ENCODE assay signal across 16 mouse cellular contexts in genomic region chr9:114533848-114534247, GRCm38 (mm10). TPM values are rescaled to one million over a fixed set of nuclear protein-coding genes. Genes with fewer than 3 reads are reported as not detected.
DNase-seq lines count a peak whose midpoint lies in the region; ATAC-seq lines count a peak whose summit lies in the region.
"Had no signal": no experiment of that assay in that cellular context is flagged by ENCODE, and none has a peak within 500 bp of the region (broad histone marks: within the 10 kb centered on the region; RNA-seq: fewer than 3 reads in every experiment).

No protein-coding gene starts in this region.

- H3K9me3 ChIP-seq in limb, embryonic 12.5 days = no peaks in the 10 kb centered on the region
- no peaks in the 10 kb centered on the region for H3K9me3 ChIP-seq in limb, embryonic 10.5 days (replicated peaks)
- H3K9me3 ChIP-seq in embryonic facial prominence, embryonic 10.5 days = no peaks in the 10 kb centered on the region
- no peaks in the 10 kb centered on the region for H3K9me3 ChIP-seq in liver, embryonic 16.5 days (replicated peaks; ENCODE audit: control insufficient read depth, low read length)
- H3K9me3 ChIP-seq: embryonic facial prominence, embryonic 15.5 days; midbrain, embryonic 13.5 days; neural tube, embryonic 12.5 days had no signal

- no peaks in the 10 kb centered on the region for H3K36me3 ChIP-seq in limb, embryonic 12.5 days
- H3K36me3 ChIP-seq in limb, embryonic 10.5 days = no peaks in the 10 kb centered on the region
- H3K36me3 ChIP-seq in embryonic facial prominence, embryonic 10.5 days (replicated peaks) = no peaks in the 10 kb centered on the region
- no peaks in the 10 kb centered on the region for H3K36me3 ChIP-seq in liver, embryonic 16.5 days (ENCODE audit: control insufficient read depth, insufficient read depth)
- H3K36me3 ChIP-seq: embryonic facial prominence, embryonic 15.5 days; midbrain, embryonic 13.5 days; neural tube, embryonic 12.5 days had no signal

- no peak overlapping the region for H3K4me2 ChIP-seq in limb, embryonic 12.5 days
- H3K4me2 ChIP-seq in liver, embryonic 16.5 days (ENCODE audit: low read depth, low read length) = no peak overlapping the region
- H3K4me2 ChIP-seq: embryonic facial prominence, embryonic 15.5 days; midbrain, embryonic 13.5 days; neural tube, embryonic 12.5 days had no signal

- no peaks in the 10 kb centered on the region for H3K27me3 ChIP-seq in limb, embryonic 12.5 days
- no peaks in the 10 kb centered on the region for H3K27me3 ChIP-seq in limb, embryonic 10.5 days (ENCODE audit: low read depth, poor library complexity, severe bottlenecking)
- no peaks in the 10 kb centered on the region for H3K27me3 ChIP-seq in embryonic facial prominence, embryonic 10.5 days (replicated peaks; ENCODE audit: low read depth, poor library complexity, severe bottlenecking)
- no peaks in the 10 kb centered on the region for H3K27me3 ChIP-seq in liver, embryonic 16.5 days (ENCODE audit: control insufficient read depth, insufficient read depth, low read depth, low read length)
- H3K27me3 ChIP-seq: CH12.LX; embryonic facial prominence, embryonic 15.5 days; midbrain, embryonic 13.5 days; neural tube, embryonic 12.5 days had no signal

- H3K4me1 ChIP-seq in limb, embryonic 12.5 days (replicated peaks) = peaks cover 49% of the 10 kb centered on the region
- peaks cover 86% of the 10 kb centered on the region for H3K4me1 ChIP-seq in limb, embryonic 10.5 days
- H3K4me1 ChIP-seq in embryonic facial prominence, embryonic 10.5 days = peaks cover 91% of the 10 kb centered on the region
- peaks cover 4% of the 10 kb centered on the region for H3K4me1 ChIP-seq in liver, embryonic 16.5 days (ENCODE audit: control insufficient read depth, low read depth, low read length)

- no peak overlapping the region for H3K4me3 ChIP-seq in limb, embryonic 12.5 days (replicated peaks)
- no peak overlapping the region for H3K4me3 ChIP-seq in limb, embryonic 10.5 days
- H3K4me3 ChIP-seq in embryonic facial prominence, embryonic 10.5 days = no peak overlapping the region
- no peak overlapping the region for H3K4me3 ChIP-seq in liver, embryonic 16.5 days (ENCODE audit: low read depth, low read length)
- H3K4me3 ChIP-seq: embryonic facial prominence, embryonic 15.5 days; midbrain, embryonic 13.5 days; neural tube, embryonic 12.5 days had no signal

- peak; percentile 45; the same call in 1 of the 2 replicates for ATAC-seq in limb, embryonic 12.5 days (ENCODE audit: insufficient number of reproducible peaks, insufficient read depth, low FRiP score, low TSS enrichment, low read depth)
- ATAC-seq in liver, embryonic 16.5 days (ENCODE audit: low read depth) = peak; percentile 51
- no peak for ATAC-seq in erythroid progenitor cell, adult 5-6 weeks (replicated peaks; ENCODE audit: low FRiP score, poor library complexity, severe bottlenecking)
- ATAC-seq: forebrain, postnatal 0 days; midbrain, embryonic 13.5 days had no signal

- no peak overlapping the region for H3K27ac ChIP-seq in limb, embryonic 12.5 days
- no peak overlapping the region; the same call in 1 of the 2 replicates for H3K27ac ChIP-seq in limb, embryonic 10.5 days
- H3K27ac ChIP-seq in embryonic facial prominence, embryonic 10.5 days (replicated peaks) = 0 out of 2 replicates have a peak overlapping the region, but pooled peaks have one; percentile 16
- no peak overlapping the region for H3K27ac ChIP-seq in liver, embryonic 16.5 days (ENCODE audit: low read length)
- H3K27ac ChIP-seq: embryonic facial prominence, embryonic 15.5 days; midbrain, embryonic 13.5 days; neural tube, embryonic 12.5 days had no signal

- no peak overlapping the region for H3K9ac ChIP-seq in limb, embryonic 12.5 days (replicated peaks)
- H3K9ac ChIP-seq in liver, embryonic 16.5 days (ENCODE audit: low read depth, low read length) = no peak overlapping the region
- H3K9ac ChIP-seq: embryonic facial prominence, embryonic 15.5 days; forebrain, postnatal 0 days; midbrain, embryonic 13.5 days; neural tube, embryonic 12.5 days had no signal

- DNase-seq in limb, embryonic 10.5 days (ENCODE audit: low spot score) = no peak
- DNase-seq in ES-CJ7 (ENCODE audit: low read depth, low spot score) = peak; percentile 83
- no peak for DNase-seq in embryonic facial prominence, embryonic 10.5 days (ENCODE audit: low spot score)
- DNase-seq in spleen, adult 12 weeks (ENCODE audit: low spot score) = no peak
- DNase-seq: cerebellum, adult 9-10 months; forebrain, postnatal 0 days; gastrocnemius, postnatal 14 days; heart, postnatal 10 days; kidney, adult 18-20 months had no signal

- WGBS in limb, embryonic 12.5 days = 80% methylated on average over 4 of the region's 4 CpGs
- WGBS in limb, embryonic 10.5 days = 82% methylated on average over 4 of the region's 4 CpGs
- WGBS in embryonic facial prominence, embryonic 10.5 days = 72% methylated on average over 4 of the region's 4 CpGs
- 56% methylated on average over 4 of the region's 4 CpGs for WGBS in liver, embryonic 16.5 days (ENCODE audit: insufficient replicate concordance)

RNA-seq across cellular contexts. Expression of gene C130032M10Rik, which starts 18.4 kb away (rescaled TPM):
- polyA plus RNA-seq in limb, embryonic 12.5 days (2016; fragmentation: Nextera tagmentation; extraction: Ambion mirVana) = 0.41 and 0.70 TPM in 2 replicates
- polyA plus RNA-seq in limb, embryonic 10.5 days (2016; fragmentation: Nextera tagmentation; extraction: Ambion mirVana) = 1.5 and 1.6 TPM in 2 replicates
- polyA plus RNA-seq in embryonic facial prominence, embryonic 10.5 days (2016; fragmentation: Nextera tagmentation; extraction: Ambion mirVana) = 1.0 and 1.2 TPM in 2 replicates
- not detected in 2 replicates for polyA plus RNA-seq in liver, embryonic 16.5 days (2015; fragmentation: Nextera tagmentation; extraction: Ambion mirVana)
- total RNA-seq in erythroid progenitor cell, adult 5-6 weeks (2015; ENCODE audit: low replicate concordance) = not detected in 2 replicates
- not detected in 2 replicates for total RNA-seq in erythroid progenitor cell, adult 5-6 weeks (2017; ENCODE audit: low replicate concordance)
- total RNA-seq: CH12.LX; forebrain, postnatal 0 days; gastrocnemius, postnatal 14 days; heart, postnatal 10 days had no signal
- polyA plus RNA-seq: forebrain, postnatal 0 days; midbrain, embryonic 13.5 days had no signal

RNA-seq across cellular contexts. Expression of gene Ccr4, which starts 29.1 kb away (rescaled TPM):
- not detected in 2 replicates for polyA plus RNA-seq in limb, embryonic 12.5 days (2016; fragmentation: Nextera tagmentation; extraction: Ambion mirVana)
- polyA plus RNA-seq in limb, embryonic 10.5 days (2016; fragmentation: Nextera tagmentation; extraction: Ambion mirVana) = 0.06 TPM in 1 of 2 replicates, not detected in the other
- 0.10 TPM in 1 of 2 replicates, not detected in the other for polyA plus RNA-seq in embryonic facial prominence, embryonic 10.5 days (2016; fragmentation: Nextera tagmentation; extraction: Ambion mirVana)
- polyA plus RNA-seq in liver, embryonic 16.5 days (2015; fragmentation: Nextera tagmentation; extraction: Ambion mirVana) = not detected in 2 replicates
- 2.5 TPM in 1 of 2 replicates, not detected in the other for total RNA-seq in erythroid progenitor cell, adult 5-6 weeks (2015; ENCODE audit: low replicate concordance)
- 0.39 TPM in 1 of 2 replicates, not detected in the other for total RNA-seq in erythroid progenitor cell, adult 5-6 weeks (2017; ENCODE audit: low replicate concordance)
- total RNA-seq: forebrain, postnatal 0 days; gastrocnemius, postnatal 14 days had no signal
- polyA plus RNA-seq: forebrain, postnatal 0 days; midbrain, embryonic 13.5 days; neural tube, embryonic 12.5 days had no signal

RNA-seq across cellular contexts. Expression of gene Trim71, which starts 30.3 kb away (rescaled TPM):
- polyA plus RNA-seq in limb, embryonic 12.5 days (2016; fragmentation: Nextera tagmentation; extraction: Ambion mirVana) = 1.6 and 2.3 TPM in 2 replicates
- polyA plus RNA-seq in limb, embryonic 10.5 days (2016; fragmentation: Nextera tagmentation; extraction: Ambion mirVana) = 6.2 and 11.5 TPM in 2 replicates
- 7.8 and 9.4 TPM in 2 replicates for polyA plus RNA-seq in embryonic facial prominence, embryonic 10.5 days (2016; fragmentation: Nextera tagmentation; extraction: Ambion mirVana)
- 0.69 and 0.71 TPM in 2 replicates for polyA plus RNA-seq in liver, embryonic 16.5 days (2015; fragmentation: Nextera tagmentation; extraction: Ambion mirVana)
- total RNA-seq in erythroid progenitor cell, adult 5-6 weeks (2015; ENCODE audit: low replicate concordance) = not detected in 2 replicates
- total RNA-seq in erythroid progenitor cell, adult 5-6 weeks (2017; ENCODE audit: low replicate concordance) = not detected in 2 replicates
- total RNA-seq: gastrocnemius, postnatal 14 days; heart, postnatal 10 days had no signal
